Mouse (Mus musculus) kidney, embryonic 15.5 days (tissue): ENCODE data around the gene 5730596B20Rik. TPM values are rescaled to one million over a fixed set of nuclear protein-coding genes. Genes with fewer than 3 reads are reported as not detected.
A peak's percentile ranks its signal among the peaks of the same experiment; 100 is the strongest.

ENCODE experiments used
- ATAC-seq: fragments of 200-750 bp; cut with Nextera tagmentation; replicated peaks from 2 replicates; pipeline ENCODE4 v1.8.0; 2017; ENCODE audit warnings: moderate TSS enrichment; ENCODE audit not compliant: low FRiP score
- H3K27ac ChIP-seq: fragments of 300-500 bp; sonication (generic); 2 replicates; pipeline ENCODE4 v1.5.1; 2015; ENCODE audit warnings: mild to moderate bottlenecking, inconsistent platforms
- H3K27me3 ChIP-seq: fragments of 300-500 bp; sonication (generic); 2 replicates; pipeline ENCODE4 v1.6.1; 2015; ENCODE audit warnings: inconsistent platforms
- H3K36me3 ChIP-seq: fragments of 300-500 bp; sonication (generic); 2 replicates; pipeline ENCODE4 v1.6.1; 2015; ENCODE audit warnings: inconsistent platforms
- H3K4me1 ChIP-seq: fragments of 300-500 bp; sonication (generic); 2 replicates; pipeline ENCODE4 v1.6.1; 2015; ENCODE audit warnings: inconsistent platforms
- H3K4me2 ChIP-seq: fragments of 300-500 bp; sonication (generic); 2 replicates; pipeline ENCODE4 v1.6.1; 2015; ENCODE audit warnings: moderate library complexity, mild to moderate bottlenecking, inconsistent platforms
- H3K4me3 ChIP-seq: fragments of 300-500 bp; sonication (generic); replicated peaks from 2 replicates; pipeline ENCODE4 v1.5.1; 2015; ENCODE audit warnings: mild to moderate bottlenecking, inconsistent platforms
- H3K9ac ChIP-seq: fragments of 300-500 bp; sonication (generic); 2 replicates; pipeline ENCODE4 v1.6.1; 2015; ENCODE audit warnings: mild to moderate bottlenecking, inconsistent platforms
- H3K9me3 ChIP-seq: fragments of 300-500 bp; sonication (generic); replicated peaks from 2 replicates; pipeline ENCODE4 v1.6.1; 2016; ENCODE audit warnings: inconsistent platforms
- WGBS: fragments of 180-500 bp; shearing (Covaris S2); methylation state at CpG from one replicate; pipeline ENCODE4 v1.1.7; 2015; ENCODE audit warnings: mixed read lengths; 5-methylcytosine and 5-hydroxymethylcytosine counted together
- polyA plus RNA-seq: library from polyadenylated mRNA; unstranded; fragments of >200 nt; fragmentation: Nextera tagmentation; extraction: Ambion mirVana; gene quantifications from 2 replicates; pipeline ENCODE4 v1.2.1, GENCODE M21; 2015

The 5730596B20Rik gene
- 2.1 and 2.4 TPM in 2 replicates for polyA plus RNA-seq

GRCm38 (mm10) chr6:52177061-52177735 lies at the start of gene 5730596B20Rik:
5730596B20Rik (plus strand) TSS chr6:52177498.
- Histone ChIP-seq H3K4me2 (peak within 1 kb of the TSS; percentile 67), H3K4me3 (peak within 1 kb of the TSS; percentile 62), H3K27me3 (no peaks in the 10 kb centered on the region), H3K4me1 (peaks cover 87% of the 10 kb centered on the region), H3K9me3 (no peaks in the 10 kb centered on the region), H3K36me3 (0 out of 2 replicates have a peak, but pooled peaks cover 6% of the 10 kb centered on the region), H3K9ac (peak within 1 kb of the TSS; percentile 78), H3K27ac (peak within 1 kb of the TSS; percentile 98)
- 1% methylated on average over 36 of the region's 36 CpGs for whole genome bisulfite sequencing
- ATAC-seq: peak; percentile 27

DNA sequence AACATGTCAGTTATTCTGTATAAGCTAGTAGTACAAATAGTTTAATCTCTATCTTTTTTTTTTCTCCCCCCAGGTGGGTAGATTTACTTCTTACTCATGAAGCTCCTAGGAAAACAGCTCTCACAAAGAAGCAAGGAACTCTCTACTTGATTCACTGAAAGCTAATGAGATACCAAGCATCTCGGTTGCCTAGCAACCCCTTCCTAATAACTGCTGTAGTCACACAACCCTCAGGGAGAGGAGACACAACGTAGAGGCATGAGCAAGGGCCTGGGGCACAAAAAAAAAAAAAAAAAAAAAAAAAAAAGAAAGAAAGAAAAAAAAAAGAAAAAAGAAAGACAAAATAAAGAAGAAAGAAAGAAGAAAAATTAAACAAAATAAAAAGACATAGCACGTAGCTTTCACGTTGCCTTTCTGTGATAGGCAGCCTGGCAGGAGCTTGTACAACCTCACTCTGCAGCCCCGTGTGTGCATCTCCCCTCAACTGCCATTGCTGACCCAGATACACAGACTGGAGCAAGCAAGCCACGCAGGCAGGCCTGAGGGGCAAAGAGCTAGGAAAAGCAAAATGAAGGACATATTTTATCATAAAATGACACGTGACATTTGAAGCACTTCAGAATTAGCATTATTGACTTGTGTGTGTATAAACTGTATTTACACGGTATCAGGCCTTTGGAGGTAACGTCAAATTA lies 39.3 kb upstream of the 5730596B20Rik start:
- Histone ChIP-seq H3K27ac (no peak overlapping the region), H3K4me3 (no peak overlapping the region), H3K4me2 (no peak overlapping the region), H3K9ac (no peak overlapping the region), H3K36me3 (no peaks in the 10 kb centered on the region), H3K27me3 (no peaks in the 10 kb centered on the region), H3K4me1 (no peaks in the 10 kb centered on the region), H3K9me3 (no peaks in the 10 kb centered on the region)
- WGBS: 62% methylated on average over 9 of the region's 9 CpGs
- no peak for ATAC-seq

DNA sequence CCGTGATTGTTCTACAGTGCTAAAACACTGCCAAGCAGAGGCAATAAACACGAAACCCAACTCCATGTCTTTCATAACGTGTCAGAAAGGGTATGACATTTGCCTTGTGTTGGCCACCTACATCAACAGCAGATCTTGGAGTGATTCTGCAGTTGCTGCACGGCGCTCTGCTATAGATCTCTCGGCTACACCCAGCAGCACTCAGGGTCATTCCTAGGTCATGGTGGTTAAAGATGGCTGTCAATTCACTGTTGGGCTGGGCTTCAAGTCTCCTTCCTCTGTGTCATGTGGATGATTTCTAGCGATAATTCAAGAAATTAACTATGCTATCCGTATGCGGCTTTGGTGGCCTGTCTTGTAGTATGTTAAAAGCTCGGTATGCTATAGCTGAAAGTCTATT lies 38.7 kb upstream of the 5730596B20Rik start:
- Histone ChIP-seq H3K27ac (no peak overlapping the region), H3K4me2 (no peak overlapping the region), H3K4me3 (no peak overlapping the region), H3K9ac (no peak overlapping the region), H3K27me3 (no peaks in the 10 kb centered on the region), H3K9me3 (no peaks in the 10 kb centered on the region), H3K36me3 (no peaks in the 10 kb centered on the region), H3K4me1 (no peaks in the 10 kb centered on the region)
- no peak for ATAC-seq
- 53% methylated on average over 10 of the region's 10 CpGs for WGBS

GRCm38 (mm10) chr6:52139115-52139514 lies 38.2 kb upstream of the 5730596B20Rik start:
- no peaks in the 10 kb centered on the region for H3K36me3 ChIP-seq
- H3K9ac ChIP-seq: no peak overlapping the region
- H3K27me3 ChIP-seq: no peaks in the 10 kb centered on the region
- whole genome bisulfite sequencing: 84% methylated on average over 5 of the region's 5 CpGs
- no peak overlapping the region for H3K4me2 ChIP-seq
- H3K27ac ChIP-seq: no peak overlapping the region
- H3K4me1 ChIP-seq: no peaks in the 10 kb centered on the region
- no peak overlapping the region for H3K4me3 ChIP-seq
- no peak for ATAC-seq
- no peaks in the 10 kb centered on the region for H3K9me3 ChIP-seq

- 9% methylated on average over 16 of the region's 16 CpGs for WGBS
- H3K27me3 ChIP-seq: peaks cover 67% of the 10 kb centered on the region
- H3K9ac ChIP-seq: no peak overlapping the region
- H3K27ac ChIP-seq: no peak overlapping the region
- peaks cover 14% of the 10 kb centered on the region for H3K4me1 ChIP-seq
- no peak; the same call in 1 of the 2 replicates for ATAC-seq
- H3K36me3 ChIP-seq: no peaks in the 10 kb centered on the region
- H3K4me3 ChIP-seq: no peak overlapping the region
- H3K4me2 ChIP-seq: peak overlapping the region; percentile 48
- H3K9me3 ChIP-seq: no peaks in the 10 kb centered on the region
Observed at GRCm38 (mm10) chr6:52150401-52150966, 26.8 kb upstream of the 5730596B20Rik start.

GRCm38 (mm10) chr6:52151571-52151970 lies 25.7 kb upstream of the 5730596B20Rik start:
- Histone ChIP-seq H3K9ac (no peak overlapping the region), H3K4me3 (no peak overlapping the region), H3K9me3 (no peaks in the 10 kb centered on the region), H3K27me3 (peaks cover 74% of the 10 kb centered on the region), H3K27ac (no peak overlapping the region), H3K4me1 (peaks cover 17% of the 10 kb centered on the region), H3K4me2 (no peak overlapping the region), H3K36me3 (no peaks in the 10 kb centered on the region)
- WGBS: 63% methylated on average over 4 of the region's 4 CpGs
- ATAC-seq: no peak

DNA sequence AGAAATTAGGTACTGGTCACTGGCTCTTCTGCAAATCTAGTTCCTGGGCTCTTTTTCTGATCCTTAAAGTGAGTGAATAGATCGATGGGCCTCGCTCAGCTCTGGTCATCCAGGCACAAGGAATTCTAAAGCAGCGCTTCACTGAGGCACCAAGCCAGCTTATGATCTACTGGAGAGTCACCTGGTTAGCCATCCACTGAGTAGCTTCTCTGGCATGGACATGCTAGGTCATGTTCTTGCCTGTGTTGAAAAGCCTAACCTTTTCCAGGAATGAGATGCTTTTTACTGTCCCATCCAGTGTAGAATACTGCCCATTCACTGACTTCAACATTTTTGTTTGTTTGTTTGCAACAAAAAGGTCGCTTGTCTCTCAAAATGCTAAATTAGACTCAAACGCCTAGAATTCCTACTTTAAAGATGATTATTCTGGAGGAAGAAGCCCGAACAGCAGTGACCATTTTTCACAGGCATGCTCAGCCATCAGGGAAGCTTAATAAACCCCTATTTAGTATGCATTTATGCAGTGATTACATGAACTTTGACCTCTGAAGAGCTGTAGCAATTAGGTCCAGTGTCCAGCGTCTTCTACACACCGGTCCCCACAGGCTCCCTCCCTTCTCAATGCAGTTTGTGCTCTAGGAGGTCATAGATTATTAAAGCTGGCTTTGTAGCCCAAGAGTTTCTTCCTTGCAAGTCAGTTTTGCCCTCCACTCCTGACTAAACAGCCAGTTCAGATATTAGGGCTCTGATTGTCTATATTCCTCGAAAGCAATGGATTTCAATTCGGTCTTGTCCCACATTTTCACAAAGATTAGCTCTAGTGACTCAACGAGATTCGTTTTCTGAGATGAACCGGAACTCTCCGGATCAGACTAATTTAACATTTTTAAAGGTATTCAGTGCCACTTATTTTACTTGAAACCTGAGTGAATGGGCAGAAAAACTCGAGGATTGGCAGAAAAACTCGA lies 24.8 kb upstream of the 5730596B20Rik start:
- Histone ChIP-seq H3K9me3 (no peaks in the 10 kb centered on the region), H3K4me2 (no peak overlapping the region), H3K9ac (no peak overlapping the region), H3K27me3 (peaks cover 79% of the 10 kb centered on the region), H3K27ac (no peak overlapping the region), H3K36me3 (no peaks in the 10 kb centered on the region), H3K4me1 (peaks cover 26% of the 10 kb centered on the region), H3K4me3 (no peak overlapping the region)
- no peak for ATAC-seq
- 42% methylated on average over 16 of the region's 16 CpGs for WGBS

DNA sequence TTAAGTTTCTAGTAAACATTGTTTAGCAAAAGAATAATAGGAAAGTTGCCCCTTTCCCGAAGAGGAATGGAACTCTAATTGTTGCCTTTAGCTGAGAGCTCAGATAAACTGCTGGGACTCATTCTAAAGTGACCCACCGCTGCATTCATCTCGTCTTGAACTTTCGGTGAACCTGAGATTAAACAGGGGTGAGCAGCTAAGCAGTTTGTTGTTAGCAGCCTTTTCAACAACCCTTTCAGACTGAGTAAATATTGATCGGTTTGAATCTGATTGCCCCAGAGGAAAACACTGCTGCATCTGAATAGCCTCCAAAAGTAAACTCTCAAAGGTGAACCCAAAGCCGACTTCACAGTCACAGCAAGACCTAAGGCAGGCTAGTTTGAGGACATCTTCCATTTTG lies 24.0 kb upstream of the 5730596B20Rik start:
- ATAC-seq: no peak
- Histone ChIP-seq H3K4me2 (no peak overlapping the region), H3K9ac (no peak overlapping the region), H3K27me3 (peaks cover 85% of the 10 kb centered on the region), H3K36me3 (no peaks in the 10 kb centered on the region), H3K9me3 (no peaks in the 10 kb centered on the region), H3K4me3 (no peak overlapping the region), H3K27ac (no peak overlapping the region), H3K4me1 (peaks cover 32% of the 10 kb centered on the region)
- WGBS: 17% methylated on average over 6 of the region's 6 CpGs

- no peak overlapping the region for H3K4me2 ChIP-seq
- H3K27me3 ChIP-seq: peaks cover 85% of the 10 kb centered on the region
- H3K27ac ChIP-seq: no peak overlapping the region
- H3K9ac ChIP-seq: no peak overlapping the region
- peaks cover 37% of the 10 kb centered on the region for H3K4me1 ChIP-seq
- no peak for ATAC-seq
- H3K36me3 ChIP-seq: no peaks in the 10 kb centered on the region
- H3K4me3 ChIP-seq: no peak overlapping the region
- 51% methylated on average over 5 of the region's 5 CpGs for WGBS
- no peaks in the 10 kb centered on the region for H3K9me3 ChIP-seq
Observed at GRCm38 (mm10) chr6:52154044-52154443, 23.3 kb upstream of the 5730596B20Rik start.

DNA sequence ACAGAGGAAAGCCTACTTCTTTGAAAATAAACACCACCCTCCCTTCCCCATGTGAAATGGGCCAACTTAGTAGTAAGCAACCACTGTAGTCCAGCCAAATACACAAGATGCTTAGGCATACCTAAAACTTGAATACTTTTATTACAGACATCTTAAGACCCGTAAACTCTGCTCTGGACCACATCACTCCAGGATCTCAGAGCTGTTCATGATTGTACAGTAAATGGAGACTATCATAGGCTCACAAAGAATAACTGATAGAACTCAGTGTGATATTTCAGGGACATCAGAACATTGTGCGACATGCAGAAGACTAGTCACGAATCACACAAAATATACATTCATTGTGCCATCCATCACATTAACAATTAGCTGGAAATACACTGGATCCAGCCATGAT lies 21.8 kb upstream of the 5730596B20Rik start:
- H3K27ac ChIP-seq: no peak overlapping the region
- no peaks in the 10 kb centered on the region for H3K9me3 ChIP-seq
- no peak overlapping the region for H3K9ac ChIP-seq
- no peaks in the 10 kb centered on the region for H3K36me3 ChIP-seq
- no peak overlapping the region for H3K4me3 ChIP-seq
- H3K4me1 ChIP-seq: peaks cover 48% of the 10 kb centered on the region
- peaks cover 73% of the 10 kb centered on the region for H3K27me3 ChIP-seq
- no peak overlapping the region for H3K4me2 ChIP-seq
- 82% methylated on average over 3 of the region's 3 CpGs for WGBS
- no peak for ATAC-seq

GRCm38 (mm10) chr6:52156551-52157200 lies 20.6 kb upstream of the 5730596B20Rik start:
- H3K9me3 ChIP-seq: no peaks in the 10 kb centered on the region
- peak overlapping the region; percentile 97 for H3K4me2 ChIP-seq
- 13% methylated on average over 20 of the region's 20 CpGs for WGBS
- peaks cover 52% of the 10 kb centered on the region for H3K4me1 ChIP-seq
- H3K27me3 ChIP-seq: peaks cover 62% of the 10 kb centered on the region
- H3K36me3 ChIP-seq: no peaks in the 10 kb centered on the region
- H3K27ac ChIP-seq: no peak overlapping the region
- H3K9ac ChIP-seq: no peak overlapping the region
- no peak for ATAC-seq
- peak overlapping the region; percentile 20 for H3K4me3 ChIP-seq
